Mouse (Mus musculus): ENCODE results near the gene Epgn.

GRCm38 (mm10) chr5:91075021-91075420 is 47.8 kb downstream of the Epgn start:
- TF ChIP-seq CTCF (IDR thresholded peaks at IDR 0.05; ENCODE audit: extremely low read depth, insufficient read depth, low read length): no peak
- no peak for TF ChIP-seq POLR2A (IDR thresholded peaks at IDR 0.05; ENCODE audit: extremely low read depth, insufficient read depth, low read length)

All from cortical plate, adult 2 months (tissue).